Mouse (Mus musculus) olfactory bulb, adult 2 months (tissue): ENCODE measurements at regions not wholly inside any gene's neighbourhood (a gene's known extent, or its start where the extent isn't known, plus 50 kb on each side); places are given as distances from the start of the nearest gene placed in this dataset.

Experiments
- CTCF ChIP-seq: fragments of 200-500 bp; IDR thresholded peaks from 2 replicates; pipeline ENCODE4 v1.5.1; 2012; ENCODE audit warnings: low read depth, mild to moderate bottlenecking, low read length, moderate library complexity; ENCODE audit not compliant: insufficient read depth
- POLR2A ChIP-seq: fragments of 200-500 bp; IDR thresholded peaks from 2 replicates; pipeline ENCODE4 v1.6.1; 2012; ENCODE audit warnings: mild to moderate bottlenecking, low read depth, low read length, moderate library complexity; ENCODE audit not compliant: insufficient read depth

DNA sequence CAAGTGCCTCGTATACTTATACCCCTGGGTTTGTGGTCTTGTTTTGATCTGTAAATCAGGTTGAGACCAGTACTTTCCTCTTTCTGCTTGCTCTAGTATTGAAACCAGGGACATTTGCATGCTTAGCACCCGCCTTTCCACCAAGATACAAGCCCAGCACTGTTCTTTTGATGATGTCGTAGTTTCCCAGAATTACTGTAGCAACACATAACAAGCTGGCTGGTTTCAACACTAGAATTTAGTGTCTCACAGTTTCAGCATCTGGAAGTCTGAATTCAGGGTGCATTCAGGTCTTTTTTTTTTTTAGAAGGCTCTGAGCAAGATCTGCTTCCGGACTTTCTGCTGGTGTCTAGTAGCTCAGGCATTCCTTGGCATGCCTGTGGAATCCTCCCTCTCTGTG lies 117.8 kb downstream of the Cavin4 start:
- no peak for TF ChIP-seq POLR2A
- no peak for TF ChIP-seq CTCF
